Mouse (Mus musculus) natural killer cell, adult 2 months (primary cell): ENCODE results near the gene Hlf.

Experiments used
- DNase-seq, 2 experiments: peaks; one replicate each; pipeline ENCODE4 v3.0.0; 2022; ENCODE audit warnings: low spot score in 2 of 2

The Hlf gene

DNA sequence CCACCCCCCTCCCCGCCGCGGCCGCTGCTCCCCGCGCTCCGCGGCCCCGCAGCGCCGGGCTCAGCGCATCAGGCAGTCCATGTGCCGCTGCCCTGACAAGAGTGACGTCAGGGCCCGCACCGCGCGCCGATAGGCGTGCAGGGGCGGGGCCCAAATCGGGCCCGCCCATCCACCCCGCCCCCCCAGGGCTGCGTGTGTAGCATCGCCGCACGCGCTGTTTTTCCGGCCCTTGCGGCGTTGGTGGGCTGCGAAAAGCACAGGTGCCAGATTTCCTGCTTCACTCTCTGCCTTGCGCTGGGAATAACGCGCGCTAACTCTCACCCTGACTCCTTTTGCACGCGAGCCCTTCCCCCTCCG, at the start of gene Hlf:
TSS of gene Hlf (minus strand) at position 79 of the 357 bp plus-strand sequence.
- peak; percentile 70 to 73 for DNase-seq

DNA sequence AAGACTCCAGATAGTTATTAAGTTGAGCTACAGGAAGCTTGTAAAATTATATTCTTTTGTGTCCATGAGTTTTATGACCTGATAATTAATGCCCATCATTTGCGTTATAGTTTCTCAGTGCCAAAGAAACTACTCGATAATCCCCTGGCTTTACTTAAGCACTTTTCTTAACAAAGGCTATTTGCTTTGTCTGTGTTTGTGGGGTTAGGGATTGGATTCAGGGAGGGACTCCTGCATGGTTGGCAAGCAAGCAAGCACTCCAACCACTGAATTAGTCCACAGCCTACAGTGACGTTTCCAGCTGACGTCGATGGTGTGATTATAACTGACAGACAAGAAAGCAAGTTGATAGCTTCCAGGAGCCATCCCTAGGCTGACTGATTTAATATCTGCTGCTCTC, 48.1 kb upstream of the Hlf start:
- no peak for DNase-seq

DNA sequence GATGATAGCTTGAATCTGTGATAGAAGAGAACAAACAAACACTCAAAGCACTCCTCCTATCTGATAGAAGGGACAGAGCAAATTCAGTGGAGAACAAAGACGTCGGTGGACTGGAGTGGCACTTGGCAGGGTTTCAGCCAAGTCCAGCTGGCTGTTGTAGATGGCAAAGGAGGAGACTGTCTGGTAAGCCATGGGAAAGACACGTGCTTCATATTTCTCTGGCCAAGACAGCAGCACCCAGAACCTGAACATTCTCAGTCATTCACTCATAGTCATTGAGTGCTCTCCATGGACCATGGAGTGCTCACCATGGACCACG, 34.5 kb upstream of the Hlf start:
- no peak for DNase-seq

DNA sequence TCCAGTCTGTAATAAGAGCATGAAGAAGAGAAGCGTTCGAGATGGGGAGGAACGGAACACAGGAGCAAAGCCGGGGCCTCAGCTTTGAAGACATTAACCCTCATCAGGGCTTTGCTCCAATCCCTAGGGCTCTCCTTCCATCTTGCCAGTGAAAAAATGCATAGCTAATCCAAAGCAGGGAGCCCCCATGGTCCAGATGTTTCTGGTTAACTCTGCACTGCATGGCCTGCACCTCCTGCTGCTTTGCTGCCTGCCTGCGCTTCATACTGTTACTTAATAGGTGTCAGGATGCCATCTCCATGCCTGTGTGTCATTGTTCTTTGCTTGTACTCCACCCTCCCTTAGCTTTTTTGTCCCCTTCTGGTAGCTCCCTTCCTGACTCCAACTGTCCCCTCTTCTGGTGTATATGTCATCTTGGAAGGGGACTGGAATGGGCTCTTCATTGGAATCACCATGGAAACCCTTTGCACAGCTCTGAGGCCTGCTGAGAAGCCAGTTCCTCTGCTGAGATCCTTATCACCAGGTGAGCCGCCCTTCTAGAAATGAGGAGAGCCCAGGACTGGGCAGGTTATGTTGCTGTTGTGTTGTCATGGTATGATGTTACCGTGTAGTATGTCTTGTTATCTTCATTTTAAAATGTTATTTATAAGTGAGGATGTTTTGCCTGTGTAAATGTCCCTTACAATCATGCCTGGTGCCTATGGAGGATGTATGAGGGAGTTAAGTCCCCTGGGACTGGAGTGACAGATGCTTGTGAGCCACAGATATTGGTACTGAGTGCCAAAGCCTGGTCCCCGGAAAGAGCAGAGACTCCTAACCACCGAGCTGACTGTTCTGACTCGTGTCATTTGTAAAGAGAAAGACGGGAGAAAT, 33.9 kb upstream of the Hlf start:
- no peak for DNase-seq

DNA sequence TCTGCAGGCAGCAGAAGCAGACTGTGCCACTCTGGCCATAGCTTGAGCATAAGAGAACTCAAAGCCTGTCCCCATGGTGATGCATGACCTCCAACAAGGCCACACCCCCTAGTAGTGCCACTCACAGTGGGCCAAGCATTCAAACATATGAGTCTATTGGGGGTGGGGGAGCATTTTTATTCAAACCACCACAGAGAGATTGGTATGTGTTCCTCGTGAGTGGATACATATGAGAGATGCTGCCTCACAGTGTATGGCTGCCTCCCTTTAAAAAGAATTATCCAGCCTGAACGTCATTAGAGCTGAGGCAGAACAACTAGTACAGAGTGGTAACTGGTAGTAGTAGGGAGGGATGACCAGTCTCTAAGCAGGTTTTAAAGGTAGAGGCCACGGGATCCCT, 33.2 kb upstream of the Hlf start:
- no peak for DNase-seq

DNA sequence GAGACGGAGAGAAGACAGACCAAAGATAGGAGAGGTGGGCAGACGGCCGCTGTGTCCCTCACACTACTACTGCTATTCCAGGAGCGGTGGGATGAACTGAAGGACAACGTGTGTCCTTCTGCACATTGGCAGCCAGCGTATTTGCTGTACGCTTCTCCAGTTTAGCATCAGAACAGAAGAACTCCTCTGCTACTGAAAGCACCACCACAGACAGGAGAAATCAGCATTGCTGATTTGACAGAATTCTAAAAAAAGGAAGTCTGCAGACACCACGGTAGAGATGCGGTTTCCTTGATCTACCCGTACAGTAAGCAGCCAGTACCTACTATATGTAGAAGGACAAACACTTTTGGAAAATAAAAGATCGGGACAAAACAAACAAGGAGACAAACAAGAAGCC, 29.0 kb upstream of the Hlf start:
- peak in 1 of 2 experiments; percentile 1 for DNase-seq

DNA sequence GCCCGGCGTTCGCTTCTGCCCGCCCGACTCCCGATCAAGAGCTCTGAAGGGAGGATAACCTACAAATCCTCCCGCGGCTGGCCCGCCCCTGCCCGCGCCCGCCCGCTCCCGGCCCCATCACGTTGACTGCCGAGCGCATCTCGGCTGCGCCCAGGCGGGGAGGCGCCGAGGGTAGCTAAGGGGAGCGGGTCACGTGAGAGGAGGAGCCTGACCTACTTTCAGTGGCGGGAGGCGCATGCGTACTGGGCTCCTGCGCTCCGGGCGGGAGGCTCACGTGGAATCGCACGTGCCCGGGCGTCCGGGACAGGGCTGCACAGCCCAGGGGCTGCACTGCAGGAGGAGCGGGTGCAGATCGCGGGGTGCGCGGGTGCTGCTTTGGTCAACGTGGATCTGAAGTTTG, 27.2 kb upstream of the Hlf start:
- DNase-seq, result peak; percentile 73 to 77

DNA sequence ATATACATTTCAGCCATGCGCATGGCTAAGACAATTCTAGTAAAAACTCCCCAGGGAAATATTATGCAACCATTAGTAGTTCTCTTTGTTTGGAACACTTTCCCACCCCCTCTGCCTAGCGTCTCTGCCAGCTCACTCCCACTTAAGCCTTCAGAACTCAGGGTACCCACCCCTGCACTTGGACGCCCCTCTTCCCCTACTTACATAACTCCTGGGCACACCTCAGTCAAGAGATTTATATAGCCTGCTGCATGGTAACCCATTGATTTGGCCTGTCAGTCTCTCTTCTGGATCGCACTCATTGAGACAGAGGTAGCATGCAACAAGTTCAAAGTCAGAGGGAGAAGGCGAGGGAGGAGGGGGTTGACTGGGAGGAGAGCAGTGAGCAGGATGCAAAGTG, 26.3 kb upstream of the Hlf start:
- DNase-seq, result no peak

DNA sequence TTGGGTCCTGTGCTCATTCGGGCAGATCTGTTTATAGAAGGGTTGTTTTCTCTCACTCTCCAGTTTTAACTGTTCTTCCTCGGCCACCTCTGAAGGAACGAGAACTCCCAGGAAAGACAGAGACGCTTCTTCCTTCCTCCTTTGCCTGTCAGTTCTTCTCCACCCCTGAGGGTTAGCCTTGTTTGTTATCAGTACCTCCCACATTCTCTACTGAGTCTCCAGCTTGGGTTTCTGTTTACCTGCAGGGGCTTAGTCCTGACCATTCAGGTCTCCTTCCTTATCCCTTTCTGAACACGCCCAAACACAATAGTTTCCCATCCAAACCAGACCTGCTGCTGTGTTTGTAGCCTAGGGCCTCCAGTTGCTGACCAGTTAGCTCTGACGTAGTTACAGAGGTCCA, 8.2 kb upstream of the Hlf start:
- DNase-seq, result no peak

DNA sequence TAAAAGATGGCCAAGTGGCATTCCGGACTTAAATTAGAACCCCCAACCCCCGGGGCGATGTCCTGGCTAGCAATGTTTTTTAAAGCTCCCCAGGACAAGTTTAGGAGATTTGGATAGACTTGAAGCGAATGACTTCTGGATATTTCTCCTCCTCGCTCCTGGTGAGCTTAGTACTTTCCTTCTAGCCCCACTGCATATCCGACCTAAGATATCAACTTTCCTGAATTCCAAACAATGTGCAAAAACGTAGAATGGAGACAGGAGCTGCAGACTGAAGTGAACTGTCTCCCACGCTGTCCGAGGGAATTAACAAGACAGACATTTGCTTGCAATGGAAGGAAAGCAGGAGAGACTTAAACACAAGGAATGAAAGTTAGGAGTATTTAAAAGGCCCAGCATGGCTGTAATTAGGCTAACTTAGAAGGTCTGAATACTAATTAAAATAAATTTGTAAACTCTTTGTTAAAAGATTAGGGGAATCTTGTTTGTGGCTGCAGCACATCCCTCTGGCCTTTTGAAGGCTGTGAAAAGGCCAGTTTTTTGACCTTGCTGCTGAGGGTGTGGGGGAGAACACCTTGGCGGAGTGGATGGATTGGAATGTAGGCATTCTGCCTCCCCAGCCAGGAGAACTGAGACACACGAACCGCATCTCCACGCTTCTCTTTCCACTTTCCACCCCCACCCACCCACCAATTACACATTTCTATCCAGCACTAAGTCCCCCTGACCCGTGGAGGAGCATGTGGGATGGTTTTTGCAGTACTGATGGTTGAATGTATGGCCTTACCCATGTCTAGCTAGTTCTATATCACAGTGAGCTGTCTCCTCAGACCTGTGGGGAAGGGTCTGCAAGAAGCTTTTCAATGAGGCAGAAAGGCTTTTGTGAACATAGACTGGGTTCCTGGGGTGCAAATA, 833 bp upstream of the Hlf start:
- DNase-seq, result no peak

DNA sequence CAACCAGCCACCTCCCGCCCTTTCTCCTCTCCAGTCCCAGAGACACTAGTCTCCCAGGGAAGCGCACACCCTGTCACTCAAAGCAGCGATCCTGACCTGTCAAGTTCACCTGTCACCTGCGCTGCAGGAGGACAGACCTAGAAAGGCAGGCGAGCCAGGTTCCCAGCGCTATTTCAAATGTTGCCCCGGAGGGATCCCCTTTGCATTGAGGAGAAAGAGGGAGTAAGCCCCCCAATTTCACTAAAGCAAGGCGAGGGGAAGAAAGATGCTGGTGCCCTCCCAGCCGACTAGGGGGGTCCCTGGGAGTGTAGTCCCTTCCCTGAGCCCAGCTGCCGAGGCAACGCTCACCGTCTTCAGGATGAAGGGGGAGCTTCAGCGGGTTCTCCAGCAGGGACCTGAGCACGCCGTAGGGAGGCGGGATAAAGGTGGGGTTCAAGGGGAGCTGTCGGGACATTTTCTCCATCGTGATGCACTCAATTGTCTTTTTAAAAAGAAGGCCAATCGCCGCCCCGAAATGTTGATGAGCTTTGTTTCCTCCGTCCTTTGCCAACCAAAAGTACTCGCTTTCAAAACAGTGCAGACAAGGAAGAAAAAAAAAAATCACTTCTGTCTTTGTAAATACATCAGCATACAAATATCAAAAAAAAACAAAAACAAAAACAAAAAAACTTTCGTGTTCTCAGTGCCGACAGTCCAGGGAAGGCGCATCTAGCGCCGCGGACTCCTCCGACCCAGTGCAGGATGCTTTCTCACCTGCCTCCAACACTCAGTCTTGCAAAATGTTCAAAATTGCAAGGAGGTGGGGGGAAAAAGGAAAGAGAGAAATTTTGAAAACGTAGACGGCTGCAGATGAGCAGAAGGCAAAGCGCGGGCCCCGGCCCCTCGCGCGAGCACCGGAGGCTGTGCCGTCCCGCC, 536 bp downstream of the Hlf start:
- no peak for DNase-seq

DNA sequence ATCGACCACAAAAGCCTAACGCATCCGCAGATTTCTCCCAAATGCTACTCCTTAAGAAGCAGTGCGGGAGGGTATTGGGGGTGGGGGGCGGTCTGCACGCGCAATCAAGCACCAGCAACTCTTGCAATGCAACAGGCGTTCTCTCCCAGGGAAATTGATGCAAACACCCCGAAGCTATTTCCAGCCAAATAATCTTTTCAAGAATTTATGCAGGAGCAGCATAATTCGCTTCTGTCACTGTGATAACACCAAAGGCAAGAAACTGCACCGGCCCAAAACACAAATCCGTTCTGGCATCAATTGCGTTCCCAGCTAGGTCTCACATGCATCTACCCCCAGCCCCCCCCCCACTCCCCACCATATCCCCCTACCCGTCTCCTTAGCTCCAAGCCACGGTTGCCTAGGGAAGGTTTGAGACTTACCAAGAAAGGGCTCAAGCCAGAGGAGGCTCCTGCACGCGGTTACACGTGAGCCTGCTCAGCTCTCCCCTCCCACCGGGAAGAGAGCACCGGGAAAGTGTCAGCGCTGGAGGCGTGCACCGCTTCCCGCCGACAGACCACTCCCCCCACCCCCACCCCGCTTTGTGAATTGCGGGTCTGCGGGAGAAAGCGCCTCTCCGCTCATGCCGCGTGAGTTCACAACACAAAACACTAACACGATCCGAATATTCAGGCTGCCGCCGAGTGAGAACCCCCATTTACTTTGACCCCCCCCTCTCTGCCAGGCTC, 1.4 kb downstream of the Hlf start:
- DNase-seq, result no peak

DNA sequence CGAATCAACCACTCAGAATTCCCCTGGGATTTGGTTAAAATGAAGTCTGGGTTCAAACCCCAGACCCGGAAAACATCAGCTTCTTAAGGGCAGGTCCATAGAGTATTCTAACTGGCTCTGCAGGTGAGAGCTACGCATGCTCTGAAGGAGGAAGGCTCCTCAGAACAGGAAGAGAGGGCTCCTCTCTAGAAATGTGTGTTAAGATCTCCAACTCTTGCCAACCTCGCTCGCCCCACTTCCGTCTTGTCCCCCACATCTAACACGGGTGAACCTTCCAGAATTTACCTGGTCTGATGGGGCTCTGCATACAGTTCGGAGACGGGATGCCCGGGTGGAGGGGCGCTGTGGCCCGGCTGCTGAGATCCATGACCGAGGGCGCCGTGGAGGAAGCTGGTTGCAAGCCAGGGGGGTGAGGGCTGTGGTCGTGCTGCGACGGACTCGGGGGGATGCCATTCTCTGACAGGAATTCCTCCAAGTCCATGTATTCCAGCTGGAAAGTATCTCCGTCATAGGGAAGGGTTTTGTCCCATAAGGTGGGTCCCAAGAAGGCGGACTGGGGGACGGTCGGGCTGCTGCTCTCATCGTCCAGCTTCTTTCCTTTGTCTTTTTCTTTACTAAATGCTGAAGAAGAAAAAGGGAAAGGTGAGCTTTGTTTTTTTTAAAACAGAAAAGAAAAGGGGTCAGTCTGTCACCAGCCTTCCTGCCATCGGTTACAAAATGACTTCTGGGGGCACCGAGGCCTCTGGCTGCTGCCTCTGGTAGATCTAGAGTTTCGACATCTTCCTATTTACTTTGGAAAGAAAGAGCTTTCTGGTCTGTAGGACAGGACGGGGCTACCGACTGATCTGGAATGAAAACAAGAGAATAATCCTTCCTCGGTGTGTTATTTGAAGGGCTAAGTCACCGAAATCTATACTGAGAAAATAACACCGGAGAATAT, 2.9 kb downstream of the Hlf start:
- DNase-seq, result peak; percentile 1 to 11

DNA sequence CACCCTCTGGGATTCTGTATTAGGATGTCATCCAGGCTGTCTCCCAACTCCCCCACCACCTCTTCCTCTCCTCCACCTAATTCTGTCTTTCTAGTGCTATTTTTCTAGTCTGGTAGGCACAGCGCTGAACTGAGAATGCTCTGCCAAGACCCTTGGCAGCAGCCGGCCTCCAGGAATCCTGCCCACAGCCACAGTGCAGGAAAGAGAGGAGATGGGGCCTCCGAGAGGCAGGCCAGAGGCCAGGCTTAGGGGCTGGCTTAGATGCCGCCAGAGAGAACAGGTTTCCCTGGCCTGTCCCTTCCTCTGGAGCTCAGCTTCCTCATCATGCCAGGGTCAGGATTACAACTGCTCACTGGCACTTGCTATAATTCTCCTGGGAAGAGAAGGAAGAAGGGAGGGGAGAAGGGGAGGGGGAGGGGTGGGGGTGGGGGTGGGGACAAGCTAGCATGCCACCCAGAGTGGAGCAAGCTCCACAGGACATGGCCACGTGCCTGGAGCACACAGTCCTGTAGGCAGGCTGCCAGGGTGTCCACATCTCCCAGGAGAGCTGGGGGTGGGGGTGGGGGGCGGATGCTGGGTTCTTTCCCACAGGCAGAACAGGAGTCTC, 8.6 kb downstream of the Hlf start:
- DNase-seq, result no peak

DNA sequence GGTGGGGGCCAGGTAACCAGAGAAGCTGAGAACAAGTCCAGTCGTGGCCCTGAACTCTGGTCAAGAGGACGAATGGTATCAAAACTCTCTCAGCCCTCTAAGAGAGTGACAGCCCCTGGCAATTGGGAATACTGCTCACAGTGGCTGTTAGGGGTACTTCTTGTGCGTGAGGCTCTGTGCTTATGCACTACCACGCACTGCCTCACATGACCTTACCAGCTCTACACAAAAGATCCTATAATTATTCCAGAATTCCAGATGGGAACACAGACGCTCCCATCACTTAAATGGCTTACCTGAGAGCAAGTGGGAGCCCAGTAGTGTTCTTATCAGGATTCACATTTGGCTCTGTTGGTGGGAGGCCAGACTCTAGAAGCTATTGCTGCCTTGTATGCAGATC, 9.6 kb downstream of the Hlf start:
- DNase-seq, result no peak

DNA sequence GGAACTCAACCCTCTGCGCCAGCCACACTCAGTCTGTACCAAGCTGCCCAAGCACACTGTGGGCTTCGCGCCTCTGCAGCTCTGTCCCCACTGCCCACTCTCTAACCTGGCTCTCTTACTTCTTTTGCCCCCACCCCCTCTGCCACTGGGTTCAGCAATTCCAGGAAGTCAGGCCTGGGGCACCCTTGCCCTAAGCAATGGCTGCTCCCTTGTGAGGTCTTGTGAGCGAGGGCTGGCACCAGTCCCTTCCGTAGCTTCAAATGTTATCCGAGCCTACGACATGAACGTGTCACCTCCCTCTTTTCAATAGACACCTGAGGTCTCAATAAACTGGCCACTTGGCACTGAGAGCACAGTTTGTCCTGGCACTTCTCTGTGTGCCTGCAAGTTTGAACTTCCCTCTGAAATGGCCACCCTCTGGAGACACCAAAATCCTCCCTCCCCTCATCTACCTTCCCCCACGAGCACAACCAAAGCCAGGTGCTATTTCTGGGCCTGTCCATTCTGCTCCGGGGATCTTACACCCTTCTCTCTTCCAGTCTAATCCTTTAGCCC, 10.5 kb downstream of the Hlf start:
- DNase-seq, result no peak

DNA sequence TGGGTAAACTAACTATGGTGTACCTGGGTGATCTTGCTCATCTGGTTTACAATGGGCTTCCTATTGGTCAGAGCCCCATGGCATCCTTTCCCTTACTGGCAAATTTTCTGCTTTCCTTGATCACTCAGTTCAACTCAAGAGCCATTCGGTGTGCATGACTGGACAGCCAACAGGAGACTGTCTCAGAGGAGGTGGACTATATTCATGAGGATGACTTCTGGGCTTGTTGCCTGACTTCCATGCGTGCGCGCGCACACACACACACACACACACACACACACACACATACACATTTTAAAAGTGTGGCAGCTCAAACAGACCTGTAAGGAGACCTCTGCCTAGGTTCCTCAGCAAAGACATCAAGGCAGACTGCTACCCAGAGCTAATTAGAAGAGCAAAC, 12.7 kb downstream of the Hlf start:
- DNase-seq, result no peak

DNA sequence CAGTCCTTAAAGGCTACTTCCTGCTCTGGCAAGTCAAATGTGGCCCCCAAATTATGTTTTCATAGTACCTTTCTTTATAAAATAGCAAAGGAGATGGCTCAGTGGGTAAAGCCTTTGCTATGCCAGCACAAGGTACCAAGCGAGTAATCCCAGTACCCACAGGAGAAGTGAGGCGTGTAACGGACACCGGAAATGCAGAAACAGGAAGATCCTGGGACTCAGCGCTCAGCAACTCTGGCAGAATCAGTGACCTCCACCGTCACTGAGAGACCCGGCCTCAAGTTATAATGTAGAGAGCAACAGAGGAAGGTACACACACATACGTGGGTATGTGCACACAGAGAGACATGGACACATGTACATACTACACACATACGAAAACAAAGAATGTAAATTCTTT, 14.3 kb downstream of the Hlf start:
- DNase-seq, result no peak

DNA sequence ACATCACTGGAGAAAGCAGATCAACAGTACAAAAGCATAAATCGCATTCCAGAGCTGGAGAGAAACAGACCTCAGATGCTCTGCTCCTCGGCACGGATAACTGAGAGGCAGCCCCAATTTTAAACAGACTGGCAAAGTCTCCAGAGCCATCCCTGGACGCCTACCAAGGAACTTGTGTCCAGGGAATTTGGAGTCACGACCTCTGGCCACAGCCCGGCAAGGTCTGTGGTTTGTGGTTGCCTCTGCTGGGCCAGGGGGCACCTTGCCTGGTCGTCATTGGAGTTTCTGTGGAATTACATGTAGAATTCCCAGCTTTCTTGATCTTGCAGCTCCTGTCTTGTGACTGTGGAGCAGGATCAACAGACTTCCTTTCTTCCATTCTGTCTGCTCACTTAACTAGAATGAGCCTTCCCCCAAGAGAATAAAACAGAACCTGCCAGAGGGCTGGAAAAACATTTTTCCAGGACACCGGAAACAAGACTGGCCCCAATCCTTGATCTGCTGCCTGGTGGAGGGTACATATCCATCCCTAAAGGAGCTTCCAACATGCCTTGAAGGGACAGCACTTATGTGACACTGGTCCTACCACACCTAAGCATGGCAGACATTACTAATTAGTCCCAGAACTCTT, 19.1 kb downstream of the Hlf start:
- DNase-seq, result no peak
